Mouse (Mus musculus) fibroblast of lung, adult 2 months (primary cell): Measurements from ENCODE around the gene Igf1r.

Experiments
- DNase-seq: peaks from one replicate; pipeline ENCODE4 v3.0.0-alpha.2; 2011; ENCODE audit warnings: low read depth

Igf1r gene

DNA sequence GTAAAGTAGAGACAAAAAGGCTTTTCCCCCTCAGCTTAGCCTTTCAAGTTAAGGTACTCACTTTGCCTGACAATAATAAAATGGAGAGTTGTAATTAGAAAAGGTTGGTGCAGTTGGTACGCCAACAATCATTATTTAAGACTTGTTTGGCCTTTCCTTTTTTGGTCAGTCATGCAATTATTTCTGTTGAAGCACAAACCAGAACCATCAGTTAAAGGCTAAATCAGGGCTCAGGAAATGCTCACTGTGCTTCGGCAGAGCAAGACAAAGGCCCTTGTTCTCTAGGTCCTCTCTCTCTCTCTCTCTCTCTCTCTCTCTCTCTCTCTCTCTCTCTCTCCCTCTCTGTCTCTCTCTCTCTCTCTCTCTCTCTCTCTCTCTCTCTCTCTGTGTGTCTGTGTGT, 165.4 kb downstream of the Igf1r start:
- DNase-seq, result no peak

DNA sequence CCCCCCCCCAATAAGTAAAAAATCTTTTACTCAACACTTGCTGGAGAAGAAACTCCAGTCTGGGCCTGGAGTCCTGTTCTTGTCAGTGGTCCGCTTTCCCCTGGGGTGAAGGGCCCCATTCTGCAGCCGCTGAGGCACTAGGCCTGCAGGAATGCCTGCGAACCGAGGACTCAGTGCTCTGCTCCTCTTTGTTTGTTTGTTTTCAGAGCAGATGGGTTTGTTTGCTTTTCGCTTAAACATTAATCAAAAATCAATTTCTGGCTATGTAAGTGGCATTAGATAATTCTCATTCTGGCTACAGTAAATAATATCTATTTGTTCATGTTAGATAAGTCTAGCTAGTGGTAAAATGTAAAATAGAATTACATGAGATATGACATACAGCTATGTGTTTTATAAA, 167.0 kb downstream of the Igf1r start:
- no peak for DNase-seq

DNA sequence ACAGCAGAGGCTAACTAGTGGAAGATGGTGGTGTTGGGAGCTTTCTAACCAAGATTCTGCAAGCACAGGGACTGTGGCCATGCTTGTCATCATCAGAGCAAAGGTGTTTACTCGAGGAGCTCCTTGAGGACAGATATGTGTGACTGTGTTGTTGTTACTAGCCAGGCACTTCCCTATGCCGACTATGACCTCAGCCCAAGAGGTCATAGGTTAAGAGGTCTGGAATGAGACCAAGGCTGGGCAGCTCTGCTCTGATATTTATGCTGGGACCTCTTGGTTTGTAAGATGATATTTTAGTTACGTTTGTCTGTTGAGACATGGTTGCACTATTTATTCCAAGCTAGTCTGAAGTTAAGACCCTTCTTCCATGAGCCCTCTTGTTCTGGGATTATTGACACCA, 169.8 kb downstream of the Igf1r start:
- DNase-seq, result no peak

DNA sequence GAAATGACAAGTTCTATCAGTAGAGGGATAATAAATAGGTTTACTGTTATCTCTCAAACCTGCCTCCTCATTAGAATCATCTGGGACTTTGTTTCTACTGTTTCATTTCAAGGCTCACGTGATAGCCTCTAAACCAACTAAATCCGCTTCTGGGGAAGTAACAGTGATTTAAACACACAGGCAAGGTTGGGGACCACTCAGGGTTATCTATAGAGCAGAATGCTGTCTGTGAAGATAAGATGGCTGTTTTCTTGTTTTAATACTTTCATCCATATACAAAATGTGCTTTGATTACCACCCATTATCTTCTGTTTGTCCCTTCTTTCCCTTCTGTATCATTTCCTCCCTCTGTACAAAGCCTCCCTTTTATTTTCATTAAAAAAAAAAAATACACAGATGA, 172.7 kb downstream of the Igf1r start:
- no peak for DNase-seq

GRCm38 (mm10) chr7:68127799-68128261, 175.2 kb downstream of the Igf1r start:
- no peak for DNase-seq

- DNase-seq, result no peak
Measured at GRCm38 (mm10) chr7:68128271-68128674, 175.6 kb downstream of the Igf1r start.

- peak; percentile 97 for DNase-seq
Measured at GRCm38 (mm10) chr7:68129077-68129511, 176.5 kb downstream of the Igf1r start.

DNA sequence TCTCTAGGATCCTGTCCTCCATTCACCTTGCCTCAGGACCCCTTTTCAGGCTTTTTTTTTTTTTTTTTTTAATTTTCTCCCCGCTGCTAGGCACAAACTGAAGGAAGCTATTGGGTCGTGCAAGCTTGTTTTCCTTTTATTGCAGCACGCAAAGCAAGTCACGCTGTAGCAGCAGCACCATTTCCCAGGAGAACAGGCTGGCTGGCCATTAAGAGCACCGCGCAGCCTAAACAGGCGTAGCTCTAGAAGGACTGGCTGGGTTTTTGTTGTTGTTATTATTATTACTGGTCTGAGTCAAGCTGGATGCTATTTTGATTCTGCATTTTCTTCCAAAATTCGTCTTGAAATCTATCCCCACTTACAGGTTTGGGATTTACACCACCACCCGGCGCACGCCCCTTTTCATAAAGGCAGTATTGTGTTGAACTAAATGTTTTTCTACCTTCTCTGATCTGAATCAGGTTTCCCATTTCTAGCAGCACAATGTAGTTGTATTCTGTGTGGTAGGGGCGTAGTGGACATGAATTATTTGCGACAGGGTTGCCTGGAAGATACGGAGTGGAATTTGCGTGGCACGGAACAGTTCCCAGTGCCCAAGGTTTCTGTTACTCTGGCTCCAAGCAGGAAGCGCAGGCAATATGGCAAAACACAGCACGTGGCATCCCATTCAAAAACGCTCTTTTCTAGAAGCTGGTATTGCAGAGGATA, 177.1 kb downstream of the Igf1r start:
- DNase-seq, result peak; percentile 91

DNA sequence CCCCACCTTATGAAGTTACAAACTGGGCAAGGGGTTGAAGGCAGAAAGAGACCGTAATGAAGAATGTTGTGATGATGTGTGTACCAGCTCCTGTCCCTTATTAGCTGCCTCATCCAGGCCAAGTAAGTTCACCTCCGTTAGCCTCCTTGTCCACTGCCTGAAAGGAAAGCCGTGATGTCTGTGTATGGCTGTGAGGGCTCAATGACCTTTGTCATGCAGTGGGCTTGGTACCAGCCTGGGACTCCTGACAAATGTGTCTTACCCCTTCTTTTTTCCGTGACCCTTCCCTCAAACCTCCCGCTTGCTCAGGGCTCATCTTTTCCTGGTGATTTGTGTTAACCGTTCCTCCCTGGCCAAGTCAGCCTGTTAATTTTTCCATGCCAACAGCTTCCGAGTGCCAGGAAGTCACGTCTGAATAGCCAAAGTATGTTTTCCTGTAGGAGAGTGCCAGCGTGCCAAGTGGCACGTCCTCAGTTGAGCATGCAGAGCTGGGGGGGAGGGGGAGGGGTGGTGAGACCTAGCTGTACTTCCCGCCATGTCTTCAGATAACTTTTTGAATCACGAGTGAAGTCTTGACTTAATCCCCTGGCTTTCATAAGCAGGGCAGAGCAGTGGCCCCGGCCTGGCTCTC, 178.4 kb downstream of the Igf1r start:
- no peak for DNase-seq

GRCm38 (mm10) chr7:68133679-68134078, 181.1 kb downstream of the Igf1r start:
- DNase-seq, result no peak

- DNase-seq, result peak; percentile 60
Measured at GRCm38 (mm10) chr7:68134948-68135347, 182.3 kb downstream of the Igf1r start.

GRCm38 (mm10) chr7:68136056-68136455, 183.4 kb downstream of the Igf1r start:
- no peak for DNase-seq

DNA sequence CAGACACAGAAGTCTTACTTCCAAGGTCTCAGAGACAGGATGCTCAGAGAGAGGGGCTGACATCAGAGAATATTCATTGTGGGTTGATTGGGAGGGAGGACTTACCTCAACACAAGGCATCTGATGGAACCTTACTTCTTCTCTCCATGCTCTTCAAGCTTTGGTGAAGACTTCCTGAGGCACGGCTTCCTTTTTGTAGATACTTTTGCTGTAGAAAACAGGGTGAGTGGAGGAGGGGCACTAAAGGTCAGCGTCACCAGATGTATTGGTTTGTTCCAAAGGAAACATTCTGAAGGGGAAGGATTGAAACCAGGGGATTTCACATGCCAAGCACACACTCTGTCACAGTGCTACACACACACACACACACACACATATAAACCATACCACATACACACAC, 186.8 kb downstream of the Igf1r start:
- no peak for DNase-seq

DNA sequence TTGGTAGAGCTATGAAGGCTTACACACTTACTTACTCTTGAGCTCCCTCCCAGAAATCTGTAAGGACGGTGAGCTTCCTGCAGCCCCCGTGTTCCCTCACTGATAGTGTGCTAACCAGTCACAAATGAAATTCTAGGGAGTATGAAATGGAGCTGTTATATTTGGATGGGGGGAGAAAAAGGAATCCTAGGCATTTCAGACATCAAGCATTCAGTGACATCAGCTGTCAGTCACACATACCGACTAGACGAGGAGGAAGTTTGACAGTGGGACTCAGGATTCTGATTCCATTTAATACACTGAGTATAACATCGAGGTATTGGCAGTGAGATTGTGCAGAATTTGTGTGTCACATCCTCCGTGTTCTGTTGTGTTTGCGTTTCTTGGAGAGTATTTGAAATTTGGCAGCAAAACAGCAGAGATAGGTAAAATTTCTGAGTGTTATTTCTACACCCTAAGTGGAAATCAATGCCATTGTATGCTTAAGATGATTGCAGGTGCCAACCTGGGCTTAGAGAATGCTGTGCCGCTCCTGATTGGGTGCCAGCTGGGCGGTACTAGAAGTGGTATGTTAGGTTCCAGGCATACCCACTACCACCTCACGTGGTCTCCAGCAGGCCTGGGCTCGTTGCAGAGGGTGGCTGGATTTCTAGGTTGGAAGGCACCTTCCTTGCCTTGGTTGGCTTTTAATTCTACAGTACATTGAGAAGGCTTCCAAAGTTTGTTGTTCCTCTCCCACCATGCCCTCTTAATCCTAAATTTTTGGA, 187.6 kb downstream of the Igf1r start:
- no peak for DNase-seq

GRCm38 (mm10) chr7:68144266-68144665, 191.6 kb downstream of the Igf1r start:
- DNase-seq, result no peak

GRCm38 (mm10) chr7:68148297-68149048, 195.8 kb downstream of the Igf1r start:
- peak; percentile 43 for DNase-seq

DNA sequence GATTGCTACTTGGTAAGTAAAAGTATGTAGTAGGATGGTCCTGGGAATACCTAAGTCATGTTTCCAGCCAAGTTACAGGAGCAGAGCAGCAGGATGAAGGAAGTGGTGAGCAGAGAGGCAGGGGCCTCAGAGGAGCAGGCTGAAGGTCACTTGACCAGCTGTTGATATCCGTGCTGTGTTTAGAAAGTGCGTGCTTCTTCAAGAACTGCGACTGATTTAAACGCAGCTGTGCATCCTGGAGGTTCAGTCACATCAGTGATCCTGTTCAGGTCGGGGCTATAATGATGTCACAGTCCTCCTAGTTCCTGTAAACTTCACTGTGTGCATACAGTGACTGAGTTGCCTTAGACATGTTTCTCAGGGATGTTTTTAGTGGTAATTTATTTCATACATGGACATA, 199.3 kb downstream of the Igf1r start:
- DNase-seq, result no peak

DNA sequence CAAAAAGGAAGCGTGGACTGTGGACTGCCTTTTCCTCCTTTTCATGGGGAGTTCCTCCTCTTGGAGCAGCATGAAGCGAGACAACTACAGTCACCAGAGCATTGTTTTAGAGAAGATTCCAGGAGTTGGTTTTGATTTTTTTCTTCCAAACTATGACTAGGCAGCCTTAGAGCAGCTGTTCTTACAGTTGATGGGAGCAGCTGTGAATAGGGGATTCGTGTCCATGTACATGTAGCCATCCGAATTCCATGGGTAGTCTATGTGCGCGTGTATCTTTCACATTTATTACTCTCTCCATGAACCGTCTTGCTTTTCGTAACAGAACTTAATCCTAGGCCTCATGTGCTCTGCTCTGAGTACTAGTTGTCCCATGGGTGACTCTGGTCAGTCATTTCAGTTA, 199.8 kb downstream of the Igf1r start:
- DNase-seq, result no peak

- no peak for DNase-seq
Measured at GRCm38 (mm10) chr7:68153269-68153668, 200.6 kb downstream of the Igf1r start.

DNA sequence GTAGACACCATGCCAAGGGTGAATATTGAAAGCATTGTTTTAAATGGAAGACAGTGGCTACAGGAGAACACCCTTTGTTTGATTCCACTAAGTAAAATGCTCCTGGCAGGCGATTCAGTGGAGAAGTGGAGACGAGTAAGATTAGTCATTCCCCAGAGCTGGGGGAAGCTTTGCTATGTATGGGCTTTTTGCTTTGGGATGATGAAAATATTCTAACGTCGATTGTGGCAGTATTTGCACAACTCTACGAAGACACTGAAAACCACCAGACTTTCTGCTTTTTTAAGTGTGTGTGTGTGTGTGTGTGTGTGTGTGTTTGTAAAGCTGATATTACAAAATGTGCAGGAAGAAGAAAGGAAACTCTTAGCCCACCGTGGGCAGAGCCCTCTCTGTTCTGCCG, 202.0 kb downstream of the Igf1r start:
- no peak for DNase-seq

DNA sequence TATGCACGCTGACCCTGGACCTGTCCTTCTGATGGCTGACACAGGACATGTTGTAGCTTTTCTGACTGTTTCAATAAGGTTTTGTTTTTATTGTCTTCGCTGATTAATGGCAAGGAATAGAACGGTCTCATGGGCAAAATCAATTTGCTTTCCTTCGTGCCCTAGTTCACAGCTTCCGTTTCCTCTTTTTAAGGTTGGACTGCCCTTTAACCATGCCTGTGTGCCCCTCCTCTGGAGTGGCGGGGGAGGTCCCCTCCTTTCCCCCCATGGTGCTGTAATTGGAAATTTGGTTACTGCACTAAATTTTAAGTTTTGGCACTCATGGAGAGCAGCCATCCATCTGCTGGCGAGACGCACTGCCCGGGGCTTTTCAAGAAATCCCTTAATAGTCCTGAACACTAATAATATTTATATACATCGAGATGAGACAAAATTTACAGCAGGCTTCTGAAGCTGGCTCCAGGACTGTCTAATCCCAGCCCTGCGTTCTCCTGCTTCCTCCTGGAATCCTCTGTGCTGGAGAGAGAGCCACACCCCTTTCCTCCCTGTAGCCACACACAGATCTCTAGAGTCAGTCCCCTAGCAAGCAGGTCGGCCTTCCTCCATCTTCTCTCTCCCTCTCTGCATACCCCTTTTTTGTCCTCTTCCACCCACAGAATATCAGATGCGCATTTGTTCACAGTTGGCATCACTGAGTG, 207.6 kb downstream of the Igf1r start:
- DNase-seq, result no peak

- no peak for DNase-seq
Measured at GRCm38 (mm10) chr7:68164074-68164473, 211.4 kb downstream of the Igf1r start.
